Comparison of ENCODE assay signal across 23 mouse cellular contexts in genomic region chr3:107637606-107638172, GRCm38 (mm10). TPM values are rescaled to one million over a fixed set of nuclear protein-coding genes. Genes with fewer than 3 reads are reported as not detected.
A peak's percentile ranks its signal among the peaks of the same experiment; 100 is the strongest.
DNase-seq lines count a peak whose midpoint lies in the region; ATAC-seq lines count a peak whose summit lies in the region.
"Had no signal": no experiment of that assay in that cellular context is flagged by ENCODE, and none has a peak within 500 bp of the region (broad histone marks: within the 10 kb centered on the region; RNA-seq: fewer than 3 reads in every experiment).

No protein-coding gene starts in this region.

- 65% methylated on average over 5 of the region's 5 CpGs for WGBS in hindbrain, embryonic 12.5 days
- 46% methylated on average over 5 of the region's 5 CpGs for WGBS in hindbrain, embryonic 16.5 days
- WGBS in intestine, embryonic 15.5 days = 58% methylated on average over 5 of the region's 5 CpGs

- H3K4me3 ChIP-seq in hindbrain, embryonic 12.5 days = no peak overlapping the region
- no peak overlapping the region for H3K4me3 ChIP-seq in hindbrain, embryonic 16.5 days (ENCODE audit: low read length)
- no peak overlapping the region for H3K4me3 ChIP-seq in intestine, embryonic 15.5 days (replicated peaks)
- H3K4me3 ChIP-seq: embryonic facial prominence, embryonic 15.5 days; forebrain, embryonic 10.5 days; heart, embryonic 13.5 days; hindbrain, embryonic 10.5 days; limb, embryonic 13.5 days; midbrain, embryonic 15.5 days had no signal

- H3K9me3 ChIP-seq in hindbrain, embryonic 12.5 days (replicated peaks) = no peaks in the 10 kb centered on the region
- no peaks in the 10 kb centered on the region for H3K9me3 ChIP-seq in hindbrain, embryonic 16.5 days (ENCODE audit: control insufficient read depth, low read length)
- no peaks in the 10 kb centered on the region for H3K9me3 ChIP-seq in intestine, embryonic 15.5 days
- H3K9me3 ChIP-seq: embryonic facial prominence, embryonic 15.5 days; forebrain, embryonic 10.5 days; heart, embryonic 13.5 days; hindbrain, embryonic 10.5 days; limb, embryonic 13.5 days; midbrain, embryonic 15.5 days had no signal

- H3K27ac ChIP-seq in hindbrain, embryonic 12.5 days = no peak overlapping the region
- no peak overlapping the region for H3K27ac ChIP-seq in hindbrain, embryonic 16.5 days (ENCODE audit: low read depth, low read length)
- H3K27ac ChIP-seq in intestine, embryonic 15.5 days = no peak overlapping the region
- H3K27ac ChIP-seq: embryonic facial prominence, embryonic 15.5 days; forebrain, embryonic 10.5 days; heart, embryonic 13.5 days; hindbrain, embryonic 10.5 days; limb, embryonic 13.5 days; liver, embryonic 14.5 days; midbrain, embryonic 15.5 days had no signal

- H3K4me1 ChIP-seq in hindbrain, embryonic 12.5 days = no peaks in the 10 kb centered on the region
- no peaks in the 10 kb centered on the region for H3K4me1 ChIP-seq in hindbrain, embryonic 16.5 days (ENCODE audit: control insufficient read depth, insufficient read depth, low read depth, low read length)
- H3K4me1 ChIP-seq in intestine, embryonic 15.5 days (replicated peaks) = no peaks in the 10 kb centered on the region
- H3K4me1 ChIP-seq: embryonic facial prominence, embryonic 15.5 days; forebrain, embryonic 10.5 days; heart, embryonic 13.5 days; limb, embryonic 13.5 days; midbrain, embryonic 15.5 days had no signal

- H3K9ac ChIP-seq in hindbrain, embryonic 12.5 days = no peak overlapping the region
- no peak overlapping the region for H3K9ac ChIP-seq in hindbrain, embryonic 16.5 days (ENCODE audit: low read depth, low read length)
- H3K9ac ChIP-seq in intestine, embryonic 15.5 days = no peak overlapping the region
- H3K9ac ChIP-seq: embryonic facial prominence, embryonic 15.5 days; heart, embryonic 13.5 days; limb, embryonic 13.5 days; liver, embryonic 14.5 days; midbrain, embryonic 15.5 days had no signal

- peak; percentile 52 for ATAC-seq in hindbrain, embryonic 12.5 days (ENCODE audit: low FRiP score)
- ATAC-seq in hindbrain, embryonic 16.5 days = no peak
- peak; percentile 49 for ATAC-seq in intestine, embryonic 15.5 days
- ATAC-seq: midbrain, embryonic 15.5 days had no signal

- no peaks in the 10 kb centered on the region for H3K36me3 ChIP-seq in hindbrain, embryonic 12.5 days
- H3K36me3 ChIP-seq in hindbrain, embryonic 16.5 days (ENCODE audit: control insufficient read depth, insufficient read depth, low read length) = no peaks in the 10 kb centered on the region
- no peaks in the 10 kb centered on the region for H3K36me3 ChIP-seq in intestine, embryonic 15.5 days
- H3K36me3 ChIP-seq: embryonic facial prominence, embryonic 15.5 days; forebrain, embryonic 10.5 days; heart, embryonic 13.5 days; hindbrain, embryonic 10.5 days; limb, embryonic 13.5 days; midbrain, embryonic 15.5 days had no signal

- H3K4me2 ChIP-seq in hindbrain, embryonic 12.5 days (replicated peaks) = no peak overlapping the region
- no peak overlapping the region for H3K4me2 ChIP-seq in hindbrain, embryonic 16.5 days (ENCODE audit: low read length)
- no peak overlapping the region for H3K4me2 ChIP-seq in intestine, embryonic 15.5 days (replicated peaks)
- H3K4me2 ChIP-seq: embryonic facial prominence, embryonic 15.5 days; heart, embryonic 13.5 days; limb, embryonic 13.5 days; midbrain, embryonic 15.5 days had no signal

- peak; percentile 15 for DNase-seq in MEL-GATA-1-ER (ENCODE audit: extremely low read depth, low read depth)
- DNase-seq in retina, embryonic 14.5 days (ENCODE audit: low spot score) = peak; percentile 20
- DNase-seq in left cerebral cortex, adult 18-20 months (ENCODE audit: low spot score in 2 of 2) = no peak
- DNase-seq in cerebellum, postnatal 10 days = no peak
- DNase-seq: adrenal gland, postnatal 25 days; cerebellum, adult 8-10 months; embryo, embryonic 11 days; kidney, adult 2 months; kidney, postnatal 25 days; thymus, postnatal 25 days had no signal

- H3K27me3 ChIP-seq in hindbrain, embryonic 12.5 days = no peaks in the 10 kb centered on the region
- no peaks in the 10 kb centered on the region for H3K27me3 ChIP-seq in hindbrain, embryonic 16.5 days (replicated peaks; ENCODE audit: control insufficient read depth, insufficient read depth, low read length)
- no peaks in the 10 kb centered on the region for H3K27me3 ChIP-seq in intestine, embryonic 15.5 days (replicated peaks)
- H3K27me3 ChIP-seq: embryonic facial prominence, embryonic 15.5 days; heart, embryonic 13.5 days; limb, embryonic 13.5 days; midbrain, embryonic 15.5 days had no signal

RNA-seq across cellular contexts. Expression of gene Strip1, which starts 6.2 kb away (rescaled TPM):
- polyA plus RNA-seq in hindbrain, embryonic 12.5 days (2016; fragmentation: Nextera tagmentation; extraction: Ambion mirVana) = 122 and 126 TPM in 2 replicates
- polyA plus RNA-seq in hindbrain, embryonic 16.5 days (2015; fragmentation: Nextera tagmentation; extraction: Ambion mirVana) = 131 and 139 TPM in 2 replicates
- polyA plus RNA-seq in intestine, embryonic 15.5 days (2015; fragmentation: Nextera tagmentation; extraction: Ambion mirVana) = 37.3 and 39.0 TPM in 2 replicates
- total RNA-seq in left cerebral cortex, adult 18-20 months (2021) = 10 to 100 TPM; 63.9 to 65.4 TPM

RNA-seq across cellular contexts. Expression of gene Gm10961, which starts 6.6 kb away (rescaled TPM):
- not detected in 2 replicates for polyA plus RNA-seq in hindbrain, embryonic 12.5 days (2016; fragmentation: Nextera tagmentation; extraction: Ambion mirVana)
- not detected in 2 replicates for polyA plus RNA-seq in hindbrain, embryonic 16.5 days (2015; fragmentation: Nextera tagmentation; extraction: Ambion mirVana)
- polyA plus RNA-seq in intestine, embryonic 15.5 days (2015; fragmentation: Nextera tagmentation; extraction: Ambion mirVana) = not detected in 2 replicates
- total RNA-seq in left cerebral cortex, adult 18-20 months (2021) = not detected
- total RNA-seq: adrenal gland, postnatal 25 days; gastrocnemius, postnatal 4 days had no signal
- polyA plus RNA-seq: C2C12; embryonic facial prominence, embryonic 15.5 days; forebrain, embryonic 10.5 days; heart, embryonic 13.5 days; hindbrain, embryonic 10.5 days; kidney, adult 2 months; limb, embryonic 13.5 days; liver, embryonic 14.5 days; midbrain, embryonic 15.5 days; stomach, embryonic 16.5 days had no signal

RNA-seq across cellular contexts. Expression of gene Alx3, which starts 42.9 kb away (rescaled TPM):
- 0.40 and 0.60 TPM in 2 replicates for polyA plus RNA-seq in hindbrain, embryonic 12.5 days (2016; fragmentation: Nextera tagmentation; extraction: Ambion mirVana)
- polyA plus RNA-seq in hindbrain, embryonic 16.5 days (2015; fragmentation: Nextera tagmentation; extraction: Ambion mirVana) = 0.29 and 0.40 TPM in 2 replicates
- polyA plus RNA-seq in intestine, embryonic 15.5 days (2015; fragmentation: Nextera tagmentation; extraction: Ambion mirVana) = 0.13 TPM in 1 of 2 replicates, not detected in the other
- total RNA-seq in left cerebral cortex, adult 18-20 months (2021) = 1 to 10 TPM; 2.0 to 2.5 TPM
- total RNA-seq: adrenal gland, postnatal 25 days; gastrocnemius, postnatal 4 days had no signal
- polyA plus RNA-seq: C2C12; kidney, adult 2 months; liver, embryonic 14.5 days had no signal

RNA-seq across cellular contexts. Expression of gene Ahcyl1, which starts 58.7 kb away (rescaled TPM):
- 133 TPM in 2 replicates for polyA plus RNA-seq in hindbrain, embryonic 12.5 days (2016; fragmentation: Nextera tagmentation; extraction: Ambion mirVana)
- polyA plus RNA-seq in hindbrain, embryonic 16.5 days (2015; fragmentation: Nextera tagmentation; extraction: Ambion mirVana) = 116 and 117 TPM in 2 replicates
- polyA plus RNA-seq in intestine, embryonic 15.5 days (2015; fragmentation: Nextera tagmentation; extraction: Ambion mirVana) = 77.6 and 79.8 TPM in 2 replicates
- 100 to 1,000 TPM; 305 to 328 TPM for total RNA-seq in left cerebral cortex, adult 18-20 months (2021)

Comparison
In these comparisons a context has a peak if more than half of its experiments do, and no peak if none do; other contexts are left out.
1. DNase-seq: peak in MEL-GATA-1-ER (single experiment) and retina, embryonic 14.5 days (single experiment); none in left cerebral cortex, adult 18-20 months (0 of 2) and cerebellum, postnatal 10 days (0 of 2).